Mouse (Mus musculus): Measurements from ENCODE around the gene Rps6kb2. TPM values are rescaled to one million over a fixed set of nuclear protein-coding genes. Genes with fewer than 3 reads are reported as not detected.
"Not testable (repeated sequence)": the region's sequence is repeated elsewhere in the genome, so short reads cannot be mapped to it uniquely, and the experiment has no call there.

Gene Rps6kb2
- total RNA-seq, 2 experiments from 2014 or later, result 24.8 to 27.8 TPM

DNA sequence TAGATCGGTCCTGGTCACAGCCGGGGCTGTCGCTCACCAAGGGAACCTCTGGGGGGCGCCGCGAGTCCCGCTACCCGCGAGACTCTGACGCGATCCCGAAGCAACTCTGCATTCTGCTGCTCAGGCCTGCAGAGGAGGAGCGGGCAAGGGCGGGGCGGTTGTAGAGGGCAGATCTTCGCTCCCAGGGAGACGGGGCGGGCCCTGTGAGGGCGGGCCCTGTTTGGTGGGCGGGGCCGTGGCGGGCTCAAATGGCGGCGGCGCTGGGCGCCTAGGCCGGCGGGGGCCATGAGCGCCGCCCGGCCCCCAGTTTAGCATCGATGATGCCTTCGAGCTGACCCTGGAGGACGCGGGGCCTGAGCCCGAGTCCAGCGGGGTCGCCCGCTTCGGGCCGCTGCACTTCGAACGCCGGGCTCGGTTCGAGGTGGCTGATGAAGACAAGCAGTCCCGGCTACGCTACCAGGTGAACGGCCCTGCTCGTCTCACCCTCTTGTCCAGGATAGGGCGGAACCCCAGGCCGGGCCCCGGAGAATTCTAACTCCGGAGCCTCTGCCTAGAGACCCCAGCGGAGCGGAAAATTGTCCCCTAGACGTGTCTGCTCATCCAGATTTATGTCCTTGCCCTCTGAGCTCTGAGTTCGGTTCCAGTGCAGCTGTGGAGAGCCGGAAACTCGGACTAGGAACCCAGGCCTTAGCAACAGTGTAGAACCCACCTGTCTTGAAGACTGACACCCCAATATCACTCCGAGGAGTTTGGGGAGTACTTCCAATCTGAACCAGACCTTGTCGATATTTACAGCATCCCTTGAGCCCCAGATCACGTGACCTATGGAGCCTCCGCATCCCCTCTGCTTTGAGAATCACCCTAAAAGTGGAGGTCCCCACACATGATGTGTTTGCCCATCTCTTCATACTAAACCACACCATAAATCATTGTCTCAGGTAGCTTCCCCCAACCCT is 37.1 kb downstream of the Rps6kb2 start, which contains the start of gene Aip:
TSS of gene Aip (minus strand) at position 118 of the 956 bp plus-strand sequence.
- Histone ChIP-seq H3K4me3 (peak within 1 kb of the TSS; percentile 96), H3K27ac (peak within 1 kb of the TSS; percentile 93)
- intact Hi-C loops (cut with DNase I), result loop anchor here (5.0 kb wide), 2 partner anchors 36 to 66 kb away; partner anchors contain the start of genes Ppp1ca, Rps6kb2 and Tbc1d10c
- peak; percentile 99 for DNase-seq
- TF ChIP-seq CTCF (IDR thresholded peaks at IDR 0.05), result peak; percentile 66

GRCm38 (mm10) chr19:4125268-4125667 is 37.9 kb downstream of the Rps6kb2 start:
- peak overlapping the region; percentile 93 for H3K27ac ChIP-seq
- intact Hi-C loops (cut with DNase I), result loop anchor here (5.0 kb wide), 2 partner anchors 37 to 67 kb away; partner anchors contain the start of genes Ppp1ca, Rps6kb2 and Tbc1d10c
- H3K4me3 ChIP-seq, result peak overlapping the region; percentile 96
- DNase-seq, result not testable (repeated sequence)

DNA sequence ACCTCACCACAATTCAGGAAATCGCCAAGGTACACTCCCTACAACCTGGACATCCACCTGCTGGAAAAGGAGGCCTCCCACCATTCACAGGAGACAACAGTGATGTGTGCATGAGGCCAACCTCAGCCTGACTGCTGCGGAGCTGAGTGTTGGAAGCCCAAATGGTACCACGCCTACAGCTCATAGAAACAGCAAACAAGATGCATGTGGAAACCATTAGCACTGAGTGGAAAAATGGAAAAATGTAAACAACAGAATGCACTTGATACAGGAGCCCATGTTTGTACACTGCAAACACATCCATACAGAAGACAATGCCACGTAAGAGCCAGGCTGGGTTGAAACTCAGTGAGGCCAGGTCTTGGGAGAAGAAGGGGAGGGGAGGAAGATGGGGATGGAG is 38.7 kb downstream of the Rps6kb2 start:
- TF ChIP-seq CTCF (IDR thresholded peaks at IDR 0.05), result no peak
- no peak for DNase-seq
- no peak overlapping the region for H3K4me3 ChIP-seq
- H3K27ac ChIP-seq, result no peak overlapping the region
- intact Hi-C loops (cut with DNase I), result no loop called here

DNA sequence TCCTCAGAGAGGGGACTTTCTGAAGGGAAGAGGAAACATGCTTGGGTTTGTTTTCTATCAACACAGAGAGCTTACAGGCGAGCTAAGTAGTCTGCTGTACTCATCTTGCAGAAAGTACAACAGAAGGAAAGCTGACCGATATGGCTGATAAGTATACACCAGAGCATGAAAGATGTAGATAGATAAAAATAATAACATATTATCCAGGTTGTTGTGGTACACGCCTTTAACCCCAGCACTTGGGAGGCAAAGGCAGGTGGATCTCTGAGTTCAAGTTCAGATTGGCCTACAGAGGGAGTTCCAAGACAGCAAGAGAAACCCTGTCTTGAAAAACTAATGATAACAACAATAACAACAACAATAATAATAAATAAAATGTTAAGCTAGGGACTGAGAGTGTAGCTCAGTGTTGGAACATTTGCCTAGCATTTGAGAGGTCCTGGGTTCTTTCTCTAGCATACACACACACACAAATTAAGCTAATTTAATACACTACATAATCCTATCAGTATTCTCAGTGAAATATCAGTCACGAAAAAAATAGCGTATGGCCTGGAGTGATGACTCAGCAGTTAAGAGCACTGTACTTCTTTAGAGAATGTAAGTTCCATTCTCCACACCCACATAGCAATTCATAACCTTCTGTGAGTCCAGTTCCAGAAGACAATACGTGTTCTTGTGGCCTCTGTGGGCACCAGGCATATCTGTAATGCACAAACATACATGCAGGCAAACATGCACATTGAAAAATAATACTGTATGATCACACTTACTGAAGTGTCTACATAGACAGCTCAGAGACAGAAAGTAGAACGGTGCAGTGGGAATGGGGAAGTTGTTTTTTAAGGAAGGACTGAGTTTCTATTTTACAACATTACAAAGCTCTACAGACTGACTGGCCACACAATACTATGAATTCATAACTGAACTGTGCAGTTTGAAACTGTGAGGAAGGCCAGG is 40.5 kb downstream of the Rps6kb2 start:
- DNase-seq, result no peak
- no peak for TF ChIP-seq CTCF (IDR thresholded peaks at IDR 0.05)
- intact Hi-C loops (cut with DNase I), result no loop called here
- Histone ChIP-seq H3K27ac (peak overlapping the region; percentile 94; the same call in 1 of the 2 replicates), H3K4me3 (no peak overlapping the region)

- DNase-seq, result not testable (repeated sequence)
- Histone ChIP-seq H3K27ac (peak overlapping the region; percentile 94), H3K4me3 (peak overlapping the region; percentile 84)
- intact Hi-C loops (cut with DNase I), result loop anchor here (2.0 kb wide), 1 partner anchor 23 kb away; the partner anchor contains the start of gene Pitpnm1
Measured at GRCm38 (mm10) chr19:4121896-4122295, 41.3 kb downstream of the Rps6kb2 start.

- TF ChIP-seq CTCF (IDR thresholded peaks at IDR 0.05), result no peak
- Histone ChIP-seq H3K4me3 (peak overlapping the region; percentile 84), H3K27ac (peak overlapping the region; percentile 94)
- peak; percentile 98 for DNase-seq
- intact Hi-C loops (cut with DNase I), result loop anchor here (2.0 kb wide), 1 partner anchor 22 kb away; the partner anchor contains the start of gene Pitpnm1
Measured at GRCm38 (mm10) chr19:4121097-4121805, 41.9 kb downstream of the Rps6kb2 start.

DNA sequence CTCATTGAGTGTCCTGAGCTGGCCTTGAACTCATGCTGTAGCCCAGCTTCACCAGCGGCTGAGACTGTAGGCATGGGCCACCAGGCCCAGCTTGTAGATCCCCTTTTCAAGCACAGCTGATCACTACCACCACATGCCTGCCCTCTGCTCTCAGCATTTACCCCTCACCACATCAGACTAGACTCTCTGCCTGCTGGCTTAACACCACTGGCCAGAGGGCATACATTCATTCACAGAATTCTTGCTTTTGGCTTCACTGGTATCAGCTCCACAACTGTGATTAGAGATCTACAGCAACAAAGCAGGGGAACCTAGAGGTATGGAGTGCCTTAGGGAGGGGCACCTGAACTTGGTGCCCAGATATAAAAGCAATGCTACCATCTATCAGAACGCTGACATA is 42.7 kb downstream of the Rps6kb2 start:
- peak overlapping the region; percentile 84 for H3K4me3 ChIP-seq
- intact Hi-C loops (cut with DNase I), result loop anchor here (2.0 kb wide), 1 partner anchor 22 kb away; the partner anchor contains the start of gene Pitpnm1
- TF ChIP-seq CTCF (IDR thresholded peaks at IDR 0.05), result no peak
- H3K27ac ChIP-seq, result peak overlapping the region; percentile 94; the same call in 1 of the 2 replicates
- DNase-seq, result no peak

DNA sequence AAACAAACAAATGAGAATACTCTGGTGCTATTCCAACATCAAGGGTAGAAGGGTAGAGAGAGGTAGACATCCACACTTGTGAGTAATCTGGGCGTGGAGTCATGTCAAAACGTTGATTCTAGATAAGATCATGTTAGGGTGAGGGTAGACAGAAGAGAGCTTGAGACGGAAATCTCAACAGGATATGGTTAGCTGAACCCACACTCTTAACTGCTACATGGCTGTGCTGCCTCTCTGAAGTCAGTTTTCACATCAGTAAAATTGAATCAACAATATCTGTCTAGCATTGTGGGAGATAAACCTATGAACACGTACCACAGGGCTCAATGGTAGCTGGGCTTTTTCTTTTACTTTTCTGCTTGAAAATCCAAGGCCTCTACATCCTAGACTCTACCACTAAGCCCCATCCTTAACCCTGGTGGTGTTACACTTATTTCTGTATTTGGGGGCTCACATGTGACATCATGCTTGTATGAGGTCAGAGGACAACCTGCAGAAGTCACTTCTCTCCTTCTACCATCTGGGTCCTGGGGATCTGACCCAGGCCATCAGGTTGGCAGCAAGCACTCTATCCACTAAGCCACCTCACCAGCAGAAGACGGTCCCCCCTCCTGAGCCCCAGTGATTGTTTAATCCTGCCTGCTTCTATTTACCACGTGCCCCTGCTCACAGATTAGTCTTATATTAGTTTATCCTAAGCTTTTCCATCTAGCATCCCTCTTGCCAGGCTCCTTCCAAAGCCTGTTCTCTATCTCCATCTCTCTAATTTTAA is 43.3 kb downstream of the Rps6kb2 start:
- TF ChIP-seq CTCF (IDR thresholded peaks at IDR 0.05), result no peak
- intact Hi-C loops (cut with DNase I), result loop anchor here (2.0 kb wide), 1 partner anchor 21 kb away; the partner anchor contains the start of gene Pitpnm1
- Histone ChIP-seq H3K4me3 (peak overlapping the region; percentile 84; the same call in 1 of the 2 replicates), H3K27ac (no peak overlapping the region)
- DNase-seq, result no peak

DNA sequence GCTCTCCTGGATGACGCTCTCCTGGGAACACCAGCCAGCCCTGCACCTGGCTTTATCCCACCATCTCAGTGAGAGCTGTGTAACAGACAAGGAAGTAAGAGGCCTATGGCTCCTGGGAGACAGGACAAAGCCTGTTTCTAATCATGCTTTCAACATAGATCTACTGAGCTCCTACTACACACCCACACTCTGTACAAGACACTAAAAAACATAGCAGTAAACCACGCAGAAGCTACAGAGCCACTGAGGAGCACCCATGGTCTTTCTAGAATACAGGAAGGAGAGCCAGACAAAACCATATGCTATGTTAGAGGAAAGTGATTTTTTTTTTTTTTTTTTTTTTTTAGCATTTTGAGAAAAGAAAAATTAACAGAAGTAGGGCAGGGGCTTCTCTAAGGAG is 44.8 kb downstream of the Rps6kb2 start:
- H3K4me3 ChIP-seq, result no peak overlapping the region
- TF ChIP-seq CTCF (IDR thresholded peaks at IDR 0.05), result no peak
- no peak for DNase-seq
- intact Hi-C loops (cut with DNase I), result no loop called here
- H3K27ac ChIP-seq, result no peak overlapping the region

DNA sequence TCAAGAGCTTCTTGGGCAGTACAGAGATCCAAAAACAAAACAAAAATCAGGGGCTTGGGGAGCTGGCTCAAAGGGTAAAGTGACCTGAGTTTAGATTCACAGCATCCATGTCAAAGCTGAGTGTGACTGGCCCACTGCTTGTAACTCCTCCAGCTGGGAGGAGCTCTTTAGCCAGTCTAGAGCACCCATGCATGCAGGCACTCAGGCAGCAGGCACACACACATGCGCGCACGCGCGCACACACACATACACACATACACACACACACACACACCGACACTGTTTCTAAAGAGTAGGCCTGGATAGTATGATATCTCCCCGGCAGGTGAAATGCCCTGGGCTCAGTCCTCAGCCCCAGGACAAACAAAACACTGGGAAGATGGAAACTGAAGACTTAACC is 46.1 kb downstream of the Rps6kb2 start:
- no peak for DNase-seq
- Histone ChIP-seq H3K27ac (no peak overlapping the region), H3K4me3 (no peak overlapping the region)
- no peak for TF ChIP-seq CTCF (IDR thresholded peaks at IDR 0.05)
- intact Hi-C loops (cut with DNase I), result no loop called here

- no peak for DNase-seq
- Histone ChIP-seq H3K27ac (no peak overlapping the region), H3K4me3 (no peak overlapping the region)
- TF ChIP-seq CTCF (IDR thresholded peaks at IDR 0.05), result no peak
- intact Hi-C loops (cut with DNase I), result no loop called here
Measured at GRCm38 (mm10) chr19:4115816-4116215, 47.3 kb downstream of the Rps6kb2 start.
